Mouse (Mus musculus): ENCODE measurements around the gene Tmc3. TPM values are rescaled to one million over a fixed set of nuclear protein-coding genes. Genes with fewer than 3 reads are reported as not detected.

The Tmc3 gene
- polyA plus RNA-seq, 1 experiment from 2014 or later, result 0.24 TPM

DNA sequence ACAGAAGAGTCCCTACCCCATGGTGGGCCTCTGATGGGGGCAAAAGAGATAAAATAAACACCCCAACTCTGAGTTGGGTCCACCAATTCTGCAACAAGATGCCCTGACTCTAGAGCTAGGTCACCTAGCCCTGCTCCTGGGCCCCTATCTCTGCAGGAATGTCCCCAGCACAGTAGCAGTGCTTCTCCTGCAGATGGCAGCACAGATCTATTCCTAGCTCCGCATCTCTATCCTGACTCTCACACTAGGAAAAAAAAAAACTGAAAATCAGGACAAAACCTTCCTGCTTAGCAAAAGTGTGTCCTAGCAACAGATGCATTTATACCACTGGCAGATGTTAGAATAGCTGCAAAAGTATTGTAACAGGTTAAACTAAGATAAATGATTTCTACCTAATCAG is 84.0 kb downstream of the Tmc3 start:
- H3K9me3 ChIP-seq (ENCODE audit: low read length), result no peaks in the 10 kb centered on the region

DNA sequence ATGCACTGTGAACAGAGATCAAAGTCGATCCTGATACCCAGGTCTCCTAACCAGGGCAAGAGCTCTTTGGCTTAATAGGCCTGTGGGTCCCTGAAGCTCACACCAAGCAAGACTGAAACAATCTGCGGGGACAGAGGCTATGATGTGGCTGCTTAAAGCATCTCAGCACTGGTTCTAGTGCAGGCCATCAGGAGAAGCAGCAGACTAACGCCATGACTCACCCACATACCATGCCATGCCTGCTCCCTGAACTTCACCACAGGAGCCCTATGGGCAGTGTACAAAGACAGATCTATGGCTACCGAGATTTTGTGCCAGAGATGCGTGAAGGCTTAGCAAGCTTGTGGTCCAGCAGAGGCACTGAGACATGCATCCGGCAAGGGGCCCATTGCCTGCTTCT is 86.8 kb downstream of the Tmc3 start:
- WGBS, result 87% methylated on average over 6 of the region's 6 CpGs
- no peak for ATAC-seq

More for the DNA sequence above, 84.0 kb downstream of the Tmc3 start:
- no peak overlapping the region for H3K9ac ChIP-seq (replicated peaks; ENCODE audit: low read depth)
- no peaks in the 10 kb centered on the region for H3K36me3 ChIP-seq (ENCODE audit: insufficient read depth, low read length)
- H3K4me3 ChIP-seq (ENCODE audit: low read depth, low read length), result no peak overlapping the region
- H3K27me3 ChIP-seq (replicated peaks; ENCODE audit: insufficient read depth, low read length), result no peaks in the 10 kb centered on the region
- H3K27ac ChIP-seq (ENCODE audit: low read length), result no peak overlapping the region
- DNase-seq (ENCODE audit: low spot score) (peak; percentile 76), ATAC-seq (no peak)
- TF ChIP-seq EP300 (IDR thresholded peaks at IDR 0.05) (no peak), CTCF (IDR thresholded peaks at IDR 0.05) (peak; percentile 83)
- 0% methylated on average over 1 of the region's 1 CpGs for WGBS
- no peak overlapping the region for H3K4me2 ChIP-seq (replicated peaks; ENCODE audit: low read depth, low read length)
- no peaks in the 10 kb centered on the region for H3K4me1 ChIP-seq (ENCODE audit: insufficient read depth, low read depth, low read length)

More for the DNA sequence above, 86.8 kb downstream of the Tmc3 start:
- no peak for DNase-seq (ENCODE audit: low spot score)
- TF ChIP-seq CTCF (IDR thresholded peaks at IDR 0.05), result no peak
- no peak for TF ChIP-seq EP300 (IDR thresholded peaks at IDR 0.05)
- H3K9ac ChIP-seq (replicated peaks; ENCODE audit: low read depth), result no peak overlapping the region
- H3K4me3 ChIP-seq (ENCODE audit: low read depth, low read length), result no peak overlapping the region
- no peaks in the 10 kb centered on the region for H3K36me3 ChIP-seq (ENCODE audit: insufficient read depth, low read length)
- no peaks in the 10 kb centered on the region for H3K27me3 ChIP-seq (replicated peaks; ENCODE audit: insufficient read depth, low read length)
- H3K4me2 ChIP-seq (replicated peaks; ENCODE audit: low read depth, low read length), result no peak overlapping the region
- no peaks in the 10 kb centered on the region for H3K9me3 ChIP-seq (ENCODE audit: low read length)
- H3K4me1 ChIP-seq (ENCODE audit: insufficient read depth, low read depth, low read length), result no peaks in the 10 kb centered on the region
- H3K27ac ChIP-seq (ENCODE audit: low read length), result no peak overlapping the region

Other genes starting within 250 kb of the Tmc3 start
- gene Stard5, start 47.0 kb downstream of the Tmc3 start, polyA plus RNA-seq (2015; fragmentation: Nextera tagmentation; extraction: Ambion mirVana), result 12.9 and 13.4 TPM in 2 replicates
- gene Il16, start 160.8 kb downstream of the Tmc3 start, polyA plus RNA-seq (2015; fragmentation: Nextera tagmentation; extraction: Ambion mirVana), result 7.9 and 8.0 TPM in 2 replicates
- gene Cfap161, start 210.0 kb downstream of the Tmc3 start, polyA plus RNA-seq (2015; fragmentation: Nextera tagmentation; extraction: Ambion mirVana), result 6.8 and 10.4 TPM in 2 replicates